Mouse (Mus musculus): ENCODE data around the gene Btla. TPM values are rescaled to one million over a fixed set of nuclear protein-coding genes. Genes with fewer than 3 reads are reported as not detected.

Btla gene
- polyA plus RNA-seq, 1 experiment from 2014 or later = 0.30 TPM

GRCm38 (mm10) chr16:45297806-45298205, 73.7 kb downstream of the Btla start:
- no peak overlapping the region for H3K27ac ChIP-seq (ENCODE audit: low read length)
- no peak for ATAC-seq (ENCODE audit: insufficient read depth, low FRiP score)
- 71% methylated on average over 3 of the region's 3 CpGs for WGBS

More at GRCm38 (mm10) chr16:45297806-45298205, 73.7 kb downstream of the Btla start:
- Histone ChIP-seq H3K36me3 (ENCODE audit: control insufficient read depth, insufficient read depth, low read length) (no peaks in the 10 kb centered on the region), H3K9ac (ENCODE audit: low read length) (no peak overlapping the region), H3K4me1 (ENCODE audit: control insufficient read depth, insufficient read depth, low read length) (no peaks in the 10 kb centered on the region), H3K4me3 (replicated peaks; ENCODE audit: low read length) (no peak overlapping the region), H3K4me2 (ENCODE audit: low read depth, low read length) (no peak overlapping the region), H3K27me3 (ENCODE audit: control insufficient read depth, insufficient read depth, low read length) (no peaks in the 10 kb centered on the region), H3K9me3 (replicated peaks; ENCODE audit: control insufficient read depth, low read length) (no peaks in the 10 kb centered on the region)

Other genes with a start within 250 kb of the Btla start
- 104 and 105 TPM in 2 replicates for gene Ccdc80, start 130.9 kb upstream of the Btla start, polyA plus RNA-seq (2015; fragmentation: Nextera tagmentation; extraction: Ambion mirVana)
- gene Slc35a5, start 65.6 kb upstream of the Btla start, polyA plus RNA-seq (2015; fragmentation: Nextera tagmentation; extraction: Ambion mirVana) = 21.6 and 23.1 TPM in 2 replicates
- 33.9 and 36.2 TPM in 2 replicates for gene Atg3, start 65.5 kb upstream of the Btla start, polyA plus RNA-seq (2015; fragmentation: Nextera tagmentation; extraction: Ambion mirVana)
- 32.7 and 38.8 TPM in 2 replicates for gene Cd200, start 184.7 kb downstream of the Btla start, polyA plus RNA-seq (2015; fragmentation: Nextera tagmentation; extraction: Ambion mirVana)